Mouse (Mus musculus) mouse embryonic stem cell (cell line): ENCODE results near the gene Ceacam1.

Experiments
- in situ Hi-C, 2 experiments: fragments of 300-500 bp; cut with MboI; formaldehyde crosslinking; loops; 1 replicate in 1 of 2; 3 replicates in 1 of 2; pipeline ENCODE4 v1.14.3; 2019 to 2020; ENCODE audit warnings: low sequenced_read_pairs in 2 of 2, low pct_unique_long_range_greater_than_20kb in 1 of 2, mixed read lengths in 1 of 2; ENCODE audit not compliant: unreplicated experiment in 1 of 2

Gene Ceacam1

GRCm38 (mm10) chr7:25424429-25424828 lies 53.0 kb downstream of the Ceacam1 start:
- in situ Hi-C loops: loop anchor here in 1 of 2 experiments (5.0 kb wide), 1 partner anchor 173 kb away; no protein-coding TSS in a partner anchor

- in situ Hi-C loops: loop anchor here in 1 of 2 experiments (5.0 kb wide), 1 partner anchor 175 kb away; no protein-coding TSS in a partner anchor
Measured at GRCm38 (mm10) chr7:25422286-25422841, 55.0 kb downstream of the Ceacam1 start.

GRCm38 (mm10) chr7:25419943-25420342 lies 57.5 kb downstream of the Ceacam1 start:
- in situ Hi-C loops: loop anchor here in 1 of 2 experiments (5.0 kb wide), 1 partner anchor 177 kb away; no protein-coding TSS in a partner anchor

GRCm38 (mm10) chr7:25419536-25419935 lies 57.9 kb downstream of the Ceacam1 start:
- in situ Hi-C loops: no loop called here

- in situ Hi-C loops: no loop called here
Measured at GRCm38 (mm10) chr7:25417597-25417996, 59.8 kb downstream of the Ceacam1 start.

GRCm38 (mm10) chr7:25412833-25413441 lies 64.5 kb downstream of the Ceacam1 start, which contains the start of gene Cxcl17:
Gene Cxcl17, minus strand, starts transcription at chr7:25412886.
- in situ Hi-C loops: no loop called here

- in situ Hi-C loops: no loop called here
Measured at GRCm38 (mm10) chr7:25411861-25412260, 65.5 kb downstream of the Ceacam1 start.
